Mouse (Mus musculus) hindbrain, embryonic 12.5 days (tissue): ENCODE measurements around the gene Fars2. TPM values are rescaled to one million over a fixed set of nuclear protein-coding genes. Genes with fewer than 3 reads are reported as not detected.

Experiments used
- ATAC-seq: fragments of 200-750 bp; cut with Nextera tagmentation; 2 replicates; pipeline ENCODE4 v1.8.0; 2017; ENCODE audit warnings: moderate TSS enrichment; ENCODE audit not compliant: low FRiP score
- H3K27ac ChIP-seq: fragments of 300-500 bp; sonication (generic); 2 replicates; pipeline ENCODE4 v1.5.1; 2016; ENCODE audit warnings: mild to moderate bottlenecking
- H3K27me3 ChIP-seq: fragments of 300-500 bp; sonication (generic); 2 replicates; pipeline ENCODE4 v1.6.1; 2016; ENCODE audit warnings: mild to moderate bottlenecking
- H3K36me3 ChIP-seq: fragments of 300-500 bp; sonication (generic); 2 replicates; pipeline ENCODE4 v1.6.1; 2016; ENCODE audit warnings: mild to moderate bottlenecking
- H3K4me1 ChIP-seq: fragments of 300-500 bp; sonication (generic); 2 replicates; pipeline ENCODE4 v1.6.1; 2016
- H3K4me2 ChIP-seq: fragments of 300-500 bp; sonication (generic); replicated peaks from 2 replicates; pipeline ENCODE4 v1.6.1; 2016; ENCODE audit warnings: mild to moderate bottlenecking
- H3K4me3 ChIP-seq: fragments of 300-500 bp; sonication (generic); 2 replicates; pipeline ENCODE4 v1.5.1; 2016; ENCODE audit warnings: mild to moderate bottlenecking
- H3K9ac ChIP-seq: fragments of 300-500 bp; sonication (generic); 2 replicates; pipeline ENCODE4 v1.6.1; 2016; ENCODE audit warnings: mild to moderate bottlenecking, moderate library complexity
- H3K9me3 ChIP-seq: fragments of 300-500 bp; sonication (generic); replicated peaks from 2 replicates; pipeline ENCODE4 v1.6.1; 2016; ENCODE audit warnings: mild to moderate bottlenecking
- WGBS: fragments of 180-500 bp; shearing (Covaris S2); methylation state at CpG from one replicate; pipeline ENCODE4 v1.1.7; 2016; 5-methylcytosine and 5-hydroxymethylcytosine counted together
- polyA plus RNA-seq: library from polyadenylated mRNA; unstranded; fragments of >200 nt; fragmentation: Nextera tagmentation; extraction: Ambion mirVana; gene quantifications from 2 replicates; pipeline ENCODE4 v1.2.1, GENCODE M21; 2016

The Fars2 gene
- polyA plus RNA-seq, 1 experiment from 2014 or later, result 27.8 TPM

GRCm38 (mm10) chr13:36725881-36726280, 608.7 kb downstream of the Fars2 start:
- 0% methylated on average over 8 of the region's 8 CpGs for WGBS
- Histone ChIP-seq H3K4me2 (peak overlapping the region; percentile 60), H3K27ac (peak overlapping the region; percentile 95), H3K4me3 (no peak overlapping the region), H3K9me3 (no peaks in the 10 kb centered on the region), H3K36me3 (no peaks in the 10 kb centered on the region), H3K4me1 (peaks cover 29% of the 10 kb centered on the region), H3K27me3 (peaks cover 91% of the 10 kb centered on the region), H3K9ac (no peak overlapping the region)
- no peak for ATAC-seq

DNA sequence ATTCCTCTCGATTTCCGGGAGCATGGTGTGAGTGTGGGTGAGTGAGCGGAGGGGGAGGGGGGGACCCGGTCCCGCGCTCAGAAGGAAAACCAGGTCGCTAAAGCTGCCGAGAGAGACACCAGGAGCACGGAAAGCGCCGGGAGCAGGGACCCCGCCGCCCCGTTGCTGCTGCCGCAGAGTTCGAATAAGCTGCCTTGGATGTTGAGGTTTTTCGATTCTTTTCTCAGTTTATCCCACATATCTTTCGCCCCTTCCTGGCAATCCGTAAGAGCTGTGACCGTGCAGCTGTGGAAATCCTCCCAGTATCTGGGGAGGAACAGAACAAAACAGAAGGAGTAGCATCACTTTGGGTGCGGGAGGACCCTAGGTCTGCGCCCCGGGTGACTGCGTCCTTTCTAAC, 609.3 kb downstream of the Fars2 start:
- WGBS, result 0% methylated on average over 24 of the region's 24 CpGs

GRCm38 (mm10) chr13:36726951-36727778, 610.0 kb downstream of the Fars2 start:
- H3K9me3 ChIP-seq, result no peaks in the 10 kb centered on the region
- peak overlapping the region; percentile 95 for H3K27ac ChIP-seq
- 0% methylated on average over 34 of the region's 34 CpGs for WGBS
- H3K4me3 ChIP-seq, result peak overlapping the region; percentile 44
- ATAC-seq, result peak; percentile 55
- peaks cover 86% of the 10 kb centered on the region for H3K27me3 ChIP-seq
- peak overlapping the region; percentile 60 for H3K4me2 ChIP-seq
- H3K36me3 ChIP-seq, result no peaks in the 10 kb centered on the region
- peak overlapping the region; percentile 77 for H3K9ac ChIP-seq
- H3K4me1 ChIP-seq, result peaks cover 34% of the 10 kb centered on the region

More for the DNA sequence above, 609.3 kb downstream of the Fars2 start:
- no peaks in the 10 kb centered on the region for H3K36me3 ChIP-seq
- H3K9me3 ChIP-seq, result no peaks in the 10 kb centered on the region
- H3K9ac ChIP-seq, result peak overlapping the region; percentile 77
- peaks cover 91% of the 10 kb centered on the region for H3K27me3 ChIP-seq
- peak overlapping the region; percentile 44 for H3K4me3 ChIP-seq
- peak overlapping the region; percentile 95 for H3K27ac ChIP-seq
- no peak for ATAC-seq
- H3K4me1 ChIP-seq, result peaks cover 31% of the 10 kb centered on the region
- H3K4me2 ChIP-seq, result peak overlapping the region; percentile 60

GRCm38 (mm10) chr13:36727779-36728470, 610.7 kb downstream of the Fars2 start:
- ATAC-seq, result no peak
- no peaks in the 10 kb centered on the region for H3K9me3 ChIP-seq
- peak overlapping the region; percentile 44 for H3K4me3 ChIP-seq
- H3K4me2 ChIP-seq, result peak overlapping the region; percentile 60
- H3K27me3 ChIP-seq, result peaks cover 84% of the 10 kb centered on the region
- H3K36me3 ChIP-seq, result no peaks in the 10 kb centered on the region
- peak overlapping the region; percentile 77 for H3K9ac ChIP-seq
- 1% methylated on average over 22 of the region's 23 CpGs for WGBS
- H3K27ac ChIP-seq, result peak overlapping the region; percentile 95
- H3K4me1 ChIP-seq, result peaks cover 34% of the 10 kb centered on the region

DNA sequence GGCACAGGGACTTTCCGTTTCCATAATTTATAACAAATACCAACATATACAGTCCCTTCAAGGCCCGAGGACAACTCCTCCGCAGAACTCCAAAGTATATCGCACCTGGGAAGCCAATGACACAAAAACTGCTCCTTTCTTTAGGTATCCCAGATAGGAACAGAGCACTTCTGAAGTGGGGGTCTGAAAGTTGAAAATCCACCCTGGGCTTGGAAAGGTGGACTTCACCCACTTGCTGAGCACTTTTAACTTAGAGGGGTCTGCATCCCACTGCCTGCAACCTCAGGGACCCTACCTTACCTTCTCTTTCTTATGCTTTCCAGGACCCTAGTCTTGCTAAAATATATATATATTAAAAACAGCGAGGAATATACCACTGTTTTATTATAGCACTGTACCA, 611.3 kb downstream of the Fars2 start:
- WGBS, result 6% methylated on average over 5 of the region's 5 CpGs
- peak overlapping the region; percentile 44 for H3K4me3 ChIP-seq
- peaks cover 79% of the 10 kb centered on the region for H3K27me3 ChIP-seq
- peak overlapping the region; percentile 60 for H3K4me2 ChIP-seq
- peaks cover 33% of the 10 kb centered on the region for H3K4me1 ChIP-seq
- H3K9me3 ChIP-seq, result no peaks in the 10 kb centered on the region
- peak overlapping the region; percentile 77 for H3K9ac ChIP-seq
- ATAC-seq, result no peak
- no peaks in the 10 kb centered on the region for H3K36me3 ChIP-seq
- peak overlapping the region; percentile 95 for H3K27ac ChIP-seq

- H3K4me1 ChIP-seq, result peaks cover 24% of the 10 kb centered on the region
- peak overlapping the region; percentile 60 for H3K4me2 ChIP-seq
- H3K27me3 ChIP-seq, result peaks cover 81% of the 10 kb centered on the region
- ATAC-seq, result no peak
- peak overlapping the region; percentile 44 for H3K4me3 ChIP-seq
- WGBS, result 2% methylated on average over 13 of the region's 13 CpGs
- peak overlapping the region; percentile 77 for H3K9ac ChIP-seq
- no peaks in the 10 kb centered on the region for H3K9me3 ChIP-seq
- H3K36me3 ChIP-seq, result no peaks in the 10 kb centered on the region
- H3K27ac ChIP-seq, result peak overlapping the region; percentile 95
These were observed 612.6 kb downstream of the Fars2 start for GRCm38 (mm10) chr13:36729731-36730340.

- H3K27me3 ChIP-seq, result peaks cover 81% of the 10 kb centered on the region
- H3K4me1 ChIP-seq, result peaks cover 22% of the 10 kb centered on the region
- peak overlapping the region; percentile 60 for H3K4me2 ChIP-seq
- WGBS, result 3% methylated on average over 14 of the region's 14 CpGs
- peak overlapping the region; percentile 77 for H3K9ac ChIP-seq
- H3K27ac ChIP-seq, result peak overlapping the region; percentile 95
- peak overlapping the region; percentile 44 for H3K4me3 ChIP-seq
- H3K9me3 ChIP-seq, result no peaks in the 10 kb centered on the region
- no peaks in the 10 kb centered on the region for H3K36me3 ChIP-seq
- no peak for ATAC-seq
These were observed 613.1 kb downstream of the Fars2 start for GRCm38 (mm10) chr13:36730341-36730761.

- no peak for ATAC-seq
- Histone ChIP-seq H3K27ac (peak overlapping the region; percentile 95), H3K4me2 (peak overlapping the region; percentile 60), H3K27me3 (peaks cover 83% of the 10 kb centered on the region), H3K36me3 (no peaks in the 10 kb centered on the region), H3K4me1 (peaks cover 31% of the 10 kb centered on the region), H3K9ac (peak overlapping the region; percentile 77), H3K4me3 (peak overlapping the region; percentile 44), H3K9me3 (no peaks in the 10 kb centered on the region)
- WGBS, result 1% methylated on average over 34 of the region's 34 CpGs
These were observed 614.1 kb downstream of the Fars2 start for GRCm38 (mm10) chr13:36731016-36731930.

- Histone ChIP-seq H3K9ac (peak overlapping the region; percentile 77), H3K4me3 (peak overlapping the region; percentile 44), H3K27ac (peak overlapping the region; percentile 95), H3K36me3 (no peaks in the 10 kb centered on the region), H3K4me1 (peaks cover 26% of the 10 kb centered on the region), H3K9me3 (no peaks in the 10 kb centered on the region), H3K27me3 (peaks cover 77% of the 10 kb centered on the region), H3K4me2 (peak overlapping the region; percentile 60)
- ATAC-seq, result no peak
- WGBS, result under 1% methylated on average over 23 of the region's 23 CpGs
These were observed 614.8 kb downstream of the Fars2 start for GRCm38 (mm10) chr13:36731931-36732461.

DNA sequence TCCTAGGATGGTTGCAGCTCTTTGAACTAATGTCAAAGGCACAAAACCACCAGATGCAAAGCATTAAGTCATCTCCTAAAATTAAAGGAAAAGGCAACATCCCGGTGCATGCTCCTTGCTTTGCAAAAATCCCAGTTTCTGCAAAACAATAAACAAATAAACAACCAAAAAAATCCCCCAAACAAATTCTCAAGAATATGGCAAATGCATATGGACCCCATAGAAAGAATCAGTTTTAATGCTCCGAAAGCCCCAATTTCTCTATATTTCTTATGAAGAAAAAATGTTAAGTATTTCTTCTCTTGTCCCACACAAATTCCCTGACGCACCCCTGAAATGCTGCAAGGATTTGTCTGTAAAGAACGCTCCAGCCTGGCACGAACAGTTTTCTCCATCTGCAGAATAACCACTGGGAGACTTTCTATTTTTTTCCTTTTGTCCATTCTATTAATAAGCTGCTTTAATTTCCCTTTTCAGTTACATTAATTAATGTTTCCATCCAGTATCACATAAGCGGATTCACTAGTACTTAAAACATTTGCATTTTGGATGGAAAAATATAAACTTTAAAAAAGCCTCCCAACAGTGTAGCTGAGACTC, 615.8 kb downstream of the Fars2 start:
- peak overlapping the region; percentile 79 for H3K4me2 ChIP-seq
- ATAC-seq, result no peak
- peak overlapping the region; percentile 95 for H3K27ac ChIP-seq
- H3K9ac ChIP-seq, result peak overlapping the region; percentile 77
- H3K4me3 ChIP-seq, result peak overlapping the region; percentile 44
- H3K4me1 ChIP-seq, result peaks cover 22% of the 10 kb centered on the region
- H3K36me3 ChIP-seq, result no peaks in the 10 kb centered on the region
- 4% methylated on average over 6 of the region's 6 CpGs for WGBS
- H3K27me3 ChIP-seq, result peaks cover 71% of the 10 kb centered on the region
- H3K9me3 ChIP-seq, result no peaks in the 10 kb centered on the region

GRCm38 (mm10) chr13:36733566-36733965, 616.4 kb downstream of the Fars2 start:
- WGBS, result under 1% methylated on average over 10 of the region's 10 CpGs
- no peak for ATAC-seq
- H3K27ac ChIP-seq, result peak overlapping the region; percentile 95
- H3K36me3 ChIP-seq, result no peaks in the 10 kb centered on the region
- H3K4me2 ChIP-seq, result peak overlapping the region; percentile 79; the same call in 1 of the 2 replicates
- peaks cover 68% of the 10 kb centered on the region for H3K27me3 ChIP-seq
- peak overlapping the region; percentile 77 for H3K9ac ChIP-seq
- peak overlapping the region; percentile 44 for H3K4me3 ChIP-seq
- H3K9me3 ChIP-seq, result no peaks in the 10 kb centered on the region
- peaks cover 22% of the 10 kb centered on the region for H3K4me1 ChIP-seq
